Mouse (Mus musculus) CH12.LX (cell line): ENCODE results near the gene Slc25a33. TPM values are rescaled to one million over a fixed set of nuclear protein-coding genes. Genes with fewer than 3 reads are reported as not detected.

ENCODE experiments used
- DNase-seq: peaks from one replicate; pipeline ENCODE4 v3.0.0-alpha.2; 2013; ENCODE audit errors: extremely low read depth
- H3K27ac ChIP-seq: 2 replicates; pipeline ENCODE4 v1.5.1; 2012; ENCODE audit warnings: low read depth, mild to moderate bottlenecking, control low read depth, moderate library complexity; ENCODE audit not compliant: insufficient read depth
- H3K27me3 ChIP-seq: replicated peaks from 2 replicates; pipeline ENCODE3; 2012; ENCODE audit warnings: inconsistent platforms
- H3K36me3 ChIP-seq, 2 experiments: replicated peaks in 1 of 2; 2 replicates each; pipeline versions ENCODE3 to v1.6.1; 2012; ENCODE audit warnings: inconsistent platforms in 1 of 2, low read length in 1 of 2, mild to moderate bottlenecking in 1 of 2, mixed read lengths in 1 of 2, moderate library complexity in 1 of 2; ENCODE audit not compliant: control insufficient read depth in 1 of 2, insufficient read depth in 1 of 2
- H3K4me1 ChIP-seq, 2 experiments: 2 replicates each; pipeline ENCODE4 v1.6.1; 2012; ENCODE audit warnings: inconsistent platforms in 1 of 2, moderate library complexity in 1 of 2; ENCODE audit not compliant: insufficient read depth in 2 of 2, control insufficient read depth in 1 of 2
- H3K4me2 ChIP-seq: 2 replicates; pipeline ENCODE4 v1.6.1; 2012; ENCODE audit warnings: low read depth, mild to moderate bottlenecking, control low read depth; ENCODE audit not compliant: poor library complexity, insufficient read depth, severe bottlenecking
- H3K4me3 ChIP-seq, 3 experiments: fragments of 150-350 bp in 1 of 3; sonication (generic) in 1 of 3; replicated peaks in 1 of 3; 2 replicates each; pipeline versions ENCODE3 to v1.5.1; 2011 to 2012; ENCODE audit warnings: low read depth in 2 of 3, low read length in 2 of 3, mild to moderate bottlenecking in 2 of 3, moderate library complexity in 2 of 3, control low read depth in 1 of 3, improper control_type of control experiment in 1 of 3, inconsistent platforms in 1 of 3, mixed read lengths in 1 of 3; ENCODE audit not compliant: poor library complexity in 1 of 3
- H3K79me2 ChIP-seq: replicated peaks from 2 replicates; pipeline ENCODE4 v1.6.1; 2012; ENCODE audit warnings: mild to moderate bottlenecking, moderate library complexity; ENCODE audit not compliant: control insufficient read depth, poor library complexity, insufficient read depth, severe bottlenecking; ENCODE audit errors: extremely low read depth
- H3K9ac ChIP-seq: 2 replicates; pipeline ENCODE4 v1.6.1; 2012; ENCODE audit warnings: low read depth, mild to moderate bottlenecking, control low read depth, moderate library complexity; ENCODE audit not compliant: insufficient read depth
- H3K9me3 ChIP-seq: replicated peaks from 2 replicates; pipeline ENCODE3; 2012; ENCODE audit warnings: low read length, inconsistent platforms, mixed read lengths
- BHLHE40 ChIP-seq: IDR thresholded peaks from 2 replicates; pipeline ENCODE4 v1.6.1; 2011; ENCODE audit warnings: mild to moderate bottlenecking, low read depth, low read length, improper control_type of control experiment
- CHD2 ChIP-seq: IDR thresholded peaks from 2 replicates; pipeline ENCODE4 v1.6.1; 2011; ENCODE audit warnings: low read length, improper control_type of control experiment
- CTCF ChIP-seq, 2 experiments: IDR thresholded peaks in 1 of 2; conservative IDR thresholded peaks in 1 of 2; 2 replicates each; pipeline ENCODE4 v1.5.1; 2011 to 2012; ENCODE audit warnings: low read depth in 2 of 2, low read length in 2 of 2, improper control_type of control experiment in 1 of 2, inconsistent platforms in 1 of 2, mild to moderate bottlenecking in 1 of 2, moderate library complexity in 1 of 2
- ELF1 ChIP-seq: IDR thresholded peaks from 2 replicates; pipeline ENCODE4 v1.6.1; 2014; ENCODE audit warnings: low read depth, mild to moderate bottlenecking, inconsistent platforms, low read length, improper control_type of control experiment
- EP300 ChIP-seq: IDR thresholded peaks from 2 replicates; pipeline ENCODE4 v1.6.1; 2011; ENCODE audit warnings: low read length, improper control_type of control experiment
- ETS1 ChIP-seq: conservative IDR thresholded peaks from 2 replicates; pipeline ENCODE4 v1.6.1; 2012; ENCODE audit warnings: low read depth, mild to moderate bottlenecking, inconsistent platforms, low read length, improper control_type of control experiment, moderate library complexity
- HCFC1 ChIP-seq: IDR thresholded peaks from 2 replicates; pipeline ENCODE4 v1.6.1; 2012; ENCODE audit warnings: low read depth, mild to moderate bottlenecking, inconsistent platforms, low read length, improper control_type of control experiment
- IRF4 ChIP-seq: IDR thresholded peaks from 2 replicates; pipeline ENCODE4 v1.6.1; 2014; ENCODE audit warnings: low read depth, mild to moderate bottlenecking, inconsistent platforms, low read length, improper control_type of control experiment
- KAT2A ChIP-seq: IDR thresholded peaks from 2 replicates; pipeline ENCODE4 v1.6.1; 2012; ENCODE audit warnings: low read length, improper control_type of control experiment, inconsistent platforms; ENCODE audit not compliant: insufficient replicate concordance
- MAFK ChIP-seq: IDR thresholded peaks from 2 replicates; pipeline ENCODE4 v1.6.1; 2011; ENCODE audit warnings: low read length, improper control_type of control experiment; ENCODE audit not compliant: insufficient replicate concordance
- MAX ChIP-seq: IDR thresholded peaks from 2 replicates; pipeline ENCODE4 v1.6.1; 2011; ENCODE audit warnings: low read length, improper control_type of control experiment
- MAZ ChIP-seq: IDR thresholded peaks from 2 replicates; pipeline ENCODE4 v1.6.1; 2012; ENCODE audit warnings: low read depth, mild to moderate bottlenecking, inconsistent platforms, low read length, improper control_type of control experiment, moderate library complexity
- MEF2A ChIP-seq: IDR thresholded peaks from 2 replicates; pipeline ENCODE4 v1.6.1; 2014; ENCODE audit warnings: low read depth, mild to moderate bottlenecking, inconsistent platforms, low read length, improper control_type of control experiment, borderline replicate concordance
- PAX5 ChIP-seq: IDR thresholded peaks from 2 replicates; pipeline ENCODE4 v1.6.1; 2012; ENCODE audit warnings: low read length, inconsistent platforms, mixed read lengths
- RAD21 ChIP-seq: IDR thresholded peaks from 2 replicates; pipeline ENCODE4 v1.6.1; 2011; ENCODE audit warnings: low read depth, mild to moderate bottlenecking, low read length, improper control_type of control experiment, moderate library complexity
- SIN3A ChIP-seq: IDR thresholded peaks from 2 replicates; pipeline ENCODE4 v1.6.1; 2012; ENCODE audit warnings: low read length, improper control_type of control experiment, inconsistent platforms
- USF1 ChIP-seq: IDR thresholded peaks from 2 replicates; pipeline ENCODE4 v1.6.1; 2014; ENCODE audit warnings: low read depth, mild to moderate bottlenecking, inconsistent platforms, low read length, improper control_type of control experiment
- USF2 ChIP-seq: conservative IDR thresholded peaks from 2 replicates; pipeline ENCODE4 v1.6.1; 2011; ENCODE audit warnings: low read depth, low read length, improper control_type of control experiment
- ZMIZ1 ChIP-seq: IDR thresholded peaks from 2 replicates; pipeline ENCODE4 v1.6.1; 2012; ENCODE audit warnings: low read depth, mild to moderate bottlenecking, inconsistent platforms, low read length, improper control_type of control experiment
- ZNF384 ChIP-seq: IDR thresholded peaks from 2 replicates; pipeline ENCODE4 v1.6.1; 2012; ENCODE audit warnings: low read depth, low read length, improper control_type of control experiment, inconsistent platforms
- dilution Hi-C: fragments of 300-500 bp; cut with MboI; formaldehyde crosslinking; loops from 2 replicates; pipeline ENCODE4 v1.14.3; 2020; ENCODE audit warnings: low sequenced_read_pairs; ENCODE audit not compliant: extremely low pct_unique_long_range_greater_than_20kb, extremely low pct_ligation_motif_present
- in situ Hi-C: fragments of 300-500 bp; cut with MboI; formaldehyde crosslinking; loops from 3 replicates; pipeline ENCODE4 v1.14.3; 2019; ENCODE audit warnings: low sequenced_read_pairs, low pct_ligation_motif_present, low pct_unique_long_range_greater_than_20kb, mixed read lengths
- polyA plus RNA-seq: library from polyadenylated mRNA; unstranded; fragments of >175 nt; gene quantifications from 2 replicates; pipeline ENCODE4 v1.2.1, GENCODE M21; 2012; ENCODE audit warnings: low read depth; ENCODE audit not compliant: insufficient read length
- total RNA-seq, 2 experiments: library from RNA; depleted of rRNA; stranded (reverse); fragments of 300-350 nt in 1 of 2; fragments of >200 nt in 1 of 2; gene quantifications; 2 replicates each; pipeline ENCODE4 v1.2.3; 2012 to 2014

Slc25a33 gene
- total and polyA plus RNA-seq, 3 experiments = 25.3 to 35.5 (median 32.4) TPM

DNA sequence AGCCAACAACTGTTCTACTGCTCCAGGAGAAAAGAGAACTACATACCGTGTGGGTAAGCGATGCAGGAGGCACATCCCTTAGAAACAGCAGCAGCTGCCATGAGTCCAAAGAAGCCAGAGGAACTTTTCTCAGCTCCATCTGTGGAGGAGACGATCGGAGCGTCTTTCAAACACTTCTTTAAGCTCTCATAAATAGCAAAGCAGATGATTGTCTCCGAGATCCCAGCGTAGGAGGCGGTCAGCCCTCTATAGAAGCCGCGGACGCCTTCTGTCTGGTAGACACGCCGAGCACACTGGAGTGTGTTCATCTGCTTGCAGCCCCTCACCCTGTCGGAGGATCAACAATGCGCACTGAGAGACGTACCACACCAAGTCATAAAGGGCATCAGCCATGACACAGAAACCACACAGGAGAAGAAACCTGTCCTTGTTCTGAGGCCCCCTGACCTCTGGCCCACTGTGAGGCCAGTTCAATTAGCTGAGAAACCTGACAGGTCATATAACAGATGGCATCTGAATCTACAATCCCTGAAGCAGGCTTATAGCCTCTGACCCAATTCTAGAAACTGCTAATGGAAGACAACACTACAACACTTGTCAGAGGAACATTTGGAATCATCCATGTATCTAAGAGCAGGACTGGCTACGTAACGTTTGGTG, 24.9 kb downstream of the Slc25a33 start:
- H3K27me3 ChIP-seq = no peaks in the 10 kb centered on the region
- dilution Hi-C loops = no loop called here
- no peaks in the 10 kb centered on the region for H3K79me2 ChIP-seq
- no peak for DNase-seq
- no peak overlapping the region for H3K4me3 ChIP-seq
- no peak overlapping the region for H3K9ac ChIP-seq
- no peak for TF ChIP-seq CHD2
- TF ChIP-seq MEF2A = no peak
- TF ChIP-seq BHLHE40 = no peak
- no peak for TF ChIP-seq CTCF (conservative IDR thresholded peaks at IDR 0.05 in 1 of 2, IDR thresholded peaks at IDR 0.05 in 1 of 2; ENCODE audit: low read depth in 2 of 2, low read length in 2 of 2)
- TF ChIP-seq KAT2A = no peak
- no peak for TF ChIP-seq MAZ
- no peak for TF ChIP-seq SIN3A
- no peak for TF ChIP-seq ELF1
- TF ChIP-seq ETS1 = no peak
- TF ChIP-seq PAX5 = no peak
- no peak for TF ChIP-seq EP300
- no peak for TF ChIP-seq MAFK
- no peak for TF ChIP-seq IRF4
- TF ChIP-seq HCFC1 = no peak
- TF ChIP-seq USF1 = no peak
- TF ChIP-seq USF2 = no peak
- no peak for TF ChIP-seq ZNF384
- TF ChIP-seq RAD21 = no peak
- TF ChIP-seq ZMIZ1 = no peak
- in situ Hi-C loops = no loop called here
- no peak overlapping the region for H3K27ac ChIP-seq
- peaks cover 0 to 2% of the 10 kb centered on the region in 2 experiments; a peak in 2 of 4 replicates for H3K4me1 ChIP-seq
- H3K4me2 ChIP-seq = no peak overlapping the region
- no peaks in the 10 kb centered on the region for H3K9me3 ChIP-seq
- H3K36me3 ChIP-seq = peaks cover 47 to 75% of the 10 kb centered on the region in 2 experiments

DNA sequence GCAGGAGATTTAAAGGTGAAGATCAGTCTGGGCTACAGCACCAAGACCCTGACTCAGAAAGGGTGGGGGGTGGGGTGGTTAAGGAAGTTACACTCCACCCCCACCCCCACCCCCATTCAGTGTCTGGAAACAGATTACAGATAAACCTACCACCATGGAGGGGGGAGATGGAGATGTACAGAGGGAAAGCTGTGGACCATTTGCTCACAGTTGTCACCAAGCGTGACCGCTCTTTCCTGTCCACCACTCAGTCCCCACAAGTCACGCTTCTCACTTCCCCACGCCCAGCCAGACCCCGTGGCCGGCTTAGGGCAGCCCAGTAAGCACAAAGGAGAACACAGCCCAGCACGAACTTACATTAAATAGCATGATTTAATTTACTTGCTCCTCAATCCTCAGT, 30.0 kb downstream of the Slc25a33 start:
- DNase-seq = no peak
- Histone ChIP-seq H3K4me2 (no peak overlapping the region), H3K27me3 (no peaks in the 10 kb centered on the region), H3K4me1 (peaks cover 0 to 5% of the 10 kb centered on the region in 2 experiments; a peak in 2 of 4 replicates), H3K4me3 (no peak overlapping the region), H3K9me3 (no peaks in the 10 kb centered on the region), H3K27ac (no peak overlapping the region), H3K79me2 (no peaks in the 10 kb centered on the region), H3K9ac (no peak overlapping the region), H3K36me3 (peaks cover 44 to 60% of the 10 kb centered on the region in 2 experiments)
- no peak for TF ChIP-seq MAX
- TF ChIP-seq BHLHE40 = 0 out of 2 replicates have a peak, but pooled peaks have one; percentile 30
- dilution Hi-C loops (no loop called here), in situ Hi-C loops (no loop called here)
